Mouse (Mus musculus) kidney, embryonic 14.5 days (tissue): ENCODE measurements at regions not wholly inside any gene's neighbourhood (a gene's known extent, or its start where the extent isn't known, plus 50 kb on each side); places are given as distances from the start of the nearest gene placed in this dataset.

Experiments used
- ATAC-seq: fragments of 200-750 bp; cut with Nextera tagmentation; 2 replicates; pipeline ENCODE4 v1.8.0; 2017; ENCODE audit warnings: moderate number of reproducible peaks, mild to moderate bottlenecking, moderate TSS enrichment, moderate library complexity; ENCODE audit not compliant: low FRiP score, low TSS enrichment
- H3K27ac ChIP-seq: fragments of 300-500 bp; sonication (generic); 2 replicates; pipeline ENCODE4 v1.5.1; 2014; ENCODE audit warnings: low read depth, mild to moderate bottlenecking, low read length, moderate library complexity, mixed read lengths
- H3K27me3 ChIP-seq: fragments of 300-500 bp; sonication (generic); 2 replicates; pipeline ENCODE4 v1.6.1; 2014; ENCODE audit warnings: mild to moderate bottlenecking, low read length; ENCODE audit not compliant: control insufficient read depth, insufficient read depth
- H3K36me3 ChIP-seq: fragments of 300-500 bp; sonication (generic); 2 replicates; pipeline ENCODE4 v1.6.1; 2014; ENCODE audit warnings: low read length, mixed read lengths; ENCODE audit not compliant: control insufficient read depth, insufficient read depth
- H3K4me1 ChIP-seq: fragments of 300-500 bp; sonication (generic); 2 replicates; pipeline ENCODE4 v1.6.1; 2014; ENCODE audit warnings: low read length, mixed read lengths; ENCODE audit not compliant: control insufficient read depth, insufficient read depth
- H3K4me2 ChIP-seq: fragments of 300-500 bp; sonication (generic); replicated peaks from 2 replicates; pipeline ENCODE4 v1.6.1; 2014; ENCODE audit warnings: low read depth, mild to moderate bottlenecking, low read length
- H3K4me3 ChIP-seq: fragments of 300-500 bp; sonication (generic); 2 replicates; pipeline ENCODE4 v1.5.1; 2014; ENCODE audit warnings: mild to moderate bottlenecking, low read length
- H3K9ac ChIP-seq: fragments of 300-500 bp; sonication (generic); 2 replicates; pipeline ENCODE4 v1.6.1; 2014; ENCODE audit warnings: low read depth, mild to moderate bottlenecking, low read length, moderate library complexity
- H3K9me3 ChIP-seq: fragments of 300-500 bp; sonication (generic); 2 replicates; pipeline ENCODE4 v1.6.1; 2016; ENCODE audit warnings: low read length; ENCODE audit not compliant: control insufficient read depth
- WGBS: fragments of 180-500 bp; shearing (Covaris S2); extraction: QIAGEN DNeasy Blood & Tissue Kit; methylation state at CpG from one replicate; pipeline ENCODE4 v1.1.7; 2014; 5-methylcytosine and 5-hydroxymethylcytosine counted together

GRCm38 (mm10) chr15:42231692-42232091 is 2097.5 kb downstream of the 9330182O14Rik start:
- H3K27ac ChIP-seq = no peak overlapping the region
- no peaks in the 10 kb centered on the region for H3K27me3 ChIP-seq
- no peak overlapping the region for H3K4me3 ChIP-seq
- H3K4me1 ChIP-seq = no peaks in the 10 kb centered on the region
- peaks cover 10% of the 10 kb centered on the region for H3K9me3 ChIP-seq
- H3K9ac ChIP-seq = no peak overlapping the region
- no peaks in the 10 kb centered on the region for H3K36me3 ChIP-seq
- no peak overlapping the region for H3K4me2 ChIP-seq
- WGBS = 84% methylated on average over 3 of the region's 3 CpGs
- no peak for ATAC-seq

- Histone ChIP-seq H3K27ac (no peak overlapping the region), H3K36me3 (no peaks in the 10 kb centered on the region), H3K9ac (no peak overlapping the region), H3K4me1 (no peaks in the 10 kb centered on the region), H3K4me3 (no peak overlapping the region), H3K27me3 (no peaks in the 10 kb centered on the region), H3K4me2 (no peak overlapping the region), H3K9me3 (peaks cover 3% of the 10 kb centered on the region; the same call in 1 of the 2 replicates)
- no peak for ATAC-seq
- 85% methylated on average over 1 of the region's 1 CpGs for WGBS
These were observed 2112.6 kb downstream of the 9330182O14Rik start for GRCm38 (mm10) chr15:42246812-42247211.

DNA sequence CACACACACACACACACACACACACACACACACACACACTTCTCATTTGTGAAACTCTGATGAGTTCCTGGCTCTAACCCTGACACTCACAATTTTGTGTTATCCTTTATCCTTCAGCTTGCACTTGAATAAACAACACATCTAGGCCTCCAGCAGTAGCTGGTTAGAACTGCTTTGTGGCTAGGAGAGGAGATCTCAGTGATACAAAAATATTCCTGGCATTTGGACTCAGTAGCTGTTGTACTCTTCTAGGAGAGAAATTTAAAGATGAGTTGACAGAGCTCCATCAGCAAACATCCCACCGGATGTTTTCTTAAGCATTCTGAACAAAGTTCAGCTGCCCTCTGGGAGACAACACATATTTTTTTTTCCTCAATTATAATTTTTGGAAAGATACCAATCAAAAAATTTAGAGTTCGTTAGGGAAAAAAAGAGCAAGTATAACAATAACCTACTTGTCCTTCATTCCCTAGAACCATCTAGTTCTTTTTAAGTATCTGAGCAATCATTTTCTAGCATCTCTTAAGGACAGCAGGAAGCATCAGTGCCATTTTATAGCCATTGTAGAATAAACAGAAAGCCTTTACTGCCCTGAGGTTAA is 2118.7 kb downstream of the 9330182O14Rik start:
- Histone ChIP-seq H3K4me2 (no peak overlapping the region), H3K4me1 (no peaks in the 10 kb centered on the region), H3K9me3 (no peaks in the 10 kb centered on the region), H3K9ac (no peak overlapping the region), H3K27ac (no peak overlapping the region), H3K4me3 (no peak overlapping the region), H3K27me3 (no peaks in the 10 kb centered on the region), H3K36me3 (no peaks in the 10 kb centered on the region)
- WGBS = 71% methylated on average over 2 of the region's 2 CpGs
- no peak for ATAC-seq

- H3K27me3 ChIP-seq = no peaks in the 10 kb centered on the region
- 80% methylated on average over 2 of the region's 2 CpGs for WGBS
- ATAC-seq = no peak
These were observed 2122.2 kb downstream of the 9330182O14Rik start for GRCm38 (mm10) chr15:42256343-42256742.

GRCm38 (mm10) chr15:42275117-42275516 is 2141.0 kb downstream of the 9330182O14Rik start:
- WGBS = 58% methylated on average over 1 of the region's 1 CpGs
- Histone ChIP-seq H3K4me3 (no peak overlapping the region), H3K9me3 (no peaks in the 10 kb centered on the region), H3K36me3 (no peaks in the 10 kb centered on the region), H3K4me1 (no peaks in the 10 kb centered on the region), H3K27me3 (no peaks in the 10 kb centered on the region), H3K27ac (no peak overlapping the region), H3K4me2 (no peak overlapping the region), H3K9ac (no peak overlapping the region)
- ATAC-seq = no peak

More at GRCm38 (mm10) chr15:42256343-42256742, 2122.2 kb downstream of the 9330182O14Rik start:
- H3K4me3 ChIP-seq = no peak overlapping the region
- H3K36me3 ChIP-seq = no peaks in the 10 kb centered on the region
- no peak overlapping the region for H3K9ac ChIP-seq
- no peak overlapping the region for H3K27ac ChIP-seq
- H3K4me2 ChIP-seq = no peak overlapping the region
- H3K4me1 ChIP-seq = no peaks in the 10 kb centered on the region
- H3K9me3 ChIP-seq = no peaks in the 10 kb centered on the region

GRCm38 (mm10) chr15:42277247-42277646 is 2143.1 kb downstream of the 9330182O14Rik start:
- Histone ChIP-seq H3K4me2 (no peak overlapping the region), H3K27ac (no peak overlapping the region), H3K4me3 (no peak overlapping the region), H3K9ac (no peak overlapping the region), H3K36me3 (no peaks in the 10 kb centered on the region), H3K4me1 (no peaks in the 10 kb centered on the region), H3K27me3 (no peaks in the 10 kb centered on the region), H3K9me3 (no peaks in the 10 kb centered on the region)
- ATAC-seq = no peak
- 78% methylated on average over 2 of the region's 2 CpGs for WGBS

- Histone ChIP-seq H3K36me3 (no peaks in the 10 kb centered on the region), H3K4me2 (no peak overlapping the region), H3K27me3 (no peaks in the 10 kb centered on the region), H3K9me3 (no peaks in the 10 kb centered on the region), H3K4me3 (no peak overlapping the region), H3K27ac (no peak overlapping the region), H3K9ac (no peak overlapping the region), H3K4me1 (no peaks in the 10 kb centered on the region)
- 90% methylated on average over 3 of the region's 3 CpGs for WGBS
- ATAC-seq = no peak
These were observed 2146.6 kb downstream of the 9330182O14Rik start for GRCm38 (mm10) chr15:42280810-42281209.

GRCm38 (mm10) chr15:42296406-42296805 is 2162.2 kb downstream of the 9330182O14Rik start:
- Histone ChIP-seq H3K27ac (no peak overlapping the region), H3K9ac (no peak overlapping the region), H3K9me3 (no peaks in the 10 kb centered on the region), H3K4me2 (no peak overlapping the region), H3K4me3 (no peak overlapping the region), H3K27me3 (no peaks in the 10 kb centered on the region), H3K36me3 (no peaks in the 10 kb centered on the region), H3K4me1 (no peaks in the 10 kb centered on the region)
- ATAC-seq = no peak
- WGBS = 50% methylated on average over 4 of the region's 4 CpGs

GRCm38 (mm10) chr15:42297430-42297829 is 2163.3 kb downstream of the 9330182O14Rik start:
- Histone ChIP-seq H3K27me3 (no peaks in the 10 kb centered on the region), H3K4me2 (no peak overlapping the region), H3K4me3 (no peak overlapping the region), H3K4me1 (no peaks in the 10 kb centered on the region), H3K27ac (no peak overlapping the region), H3K9me3 (no peaks in the 10 kb centered on the region), H3K36me3 (no peaks in the 10 kb centered on the region), H3K9ac (no peak overlapping the region)
- ATAC-seq = no peak
